Comparison of ENCODE assay signal across 31 mouse cellular contexts in the genomic region with DNA sequence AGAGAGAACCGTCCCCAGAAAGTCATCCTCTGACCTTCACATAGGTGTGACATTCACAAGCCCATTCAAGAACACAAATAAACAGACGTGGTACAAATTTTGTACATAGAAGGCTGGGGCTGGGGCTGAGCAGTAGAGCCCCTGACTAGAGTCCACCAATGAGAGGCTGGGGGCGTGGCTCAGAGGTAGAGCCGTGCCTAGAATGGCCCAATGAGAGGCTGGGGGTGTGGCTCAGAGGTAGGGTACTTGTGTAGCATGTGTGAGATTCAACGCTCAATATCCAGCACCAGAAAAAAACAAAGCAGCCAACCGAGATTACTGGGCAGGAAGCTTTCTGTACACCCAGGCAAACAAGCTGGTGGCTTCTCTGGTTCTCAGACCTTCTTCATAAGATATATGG. TPM values are rescaled to one million over a fixed set of nuclear protein-coding genes. Genes with fewer than 3 reads are reported as not detected.
"Had no signal": no experiment of that assay in that cellular context is flagged by ENCODE, and none has a peak within 500 bp of the region (broad histone marks: within the 10 kb centered on the region; RNA-seq: fewer than 3 reads in every experiment).

No protein-coding gene starts in this region.

- ATAC-seq: hindbrain, embryonic 16.5 days; inflammation-experienced regulatory T-cells, adult 6 months; intestine, embryonic 15.5 days; intestine, postnatal 0 days had no signal

- H3K36me3 ChIP-seq: heart, embryonic 12.5 days; hindbrain, embryonic 10.5 days; hindbrain, embryonic 12.5 days; intestine, embryonic 15.5 days; kidney, embryonic 15.5 days; limb, embryonic 10.5 days; limb, embryonic 12.5 days; liver, embryonic 13.5 days had no signal

- H3K4me2 ChIP-seq: heart, embryonic 12.5 days; hindbrain, embryonic 12.5 days; hindbrain, embryonic 14.5 days; intestine, embryonic 15.5 days; kidney, embryonic 15.5 days; limb, embryonic 12.5 days; liver, embryonic 11.5 days; liver, embryonic 13.5 days had no signal

- H3K4me3 ChIP-seq: gastrocnemius, adult 2 months; heart, embryonic 10.5 days; heart, embryonic 12.5 days; hindbrain, embryonic 10.5 days; hindbrain, embryonic 12.5 days; intestine, embryonic 15.5 days; kidney, embryonic 15.5 days; layer of hippocampus, adult 2 months; left cerebral cortex, adult 2 months; limb, embryonic 10.5 days; limb, embryonic 12.5 days; liver, embryonic 13.5 days had no signal

- H3K9ac ChIP-seq: heart, embryonic 12.5 days; hindbrain, embryonic 12.5 days; hindbrain, embryonic 14.5 days; intestine, embryonic 15.5 days; kidney, embryonic 15.5 days; limb, embryonic 12.5 days; liver, embryonic 13.5 days had no signal

- DNase-seq: gastrocnemius, adult 2 months; gastrocnemius, postnatal 10 days; gastrocnemius, postnatal 25 days; heart, adult 18-20 months; heart, postnatal 10 days; heart, postnatal 4 days; kidney, adult 18-20 months; kidney, adult 9 months; kidney, postnatal 10 days; kidney, postnatal 25 days; kidney, postnatal 4 days; liver; liver, embryonic 13.5 days had no signal

- H3K9me3 ChIP-seq: heart, embryonic 10.5 days; heart, embryonic 12.5 days; hindbrain, embryonic 10.5 days; hindbrain, embryonic 12.5 days; intestine, embryonic 15.5 days; kidney, embryonic 15.5 days; limb, embryonic 10.5 days; limb, embryonic 12.5 days; liver, embryonic 13.5 days had no signal

- H3K27ac ChIP-seq: gastrocnemius, adult 2 months; heart, embryonic 10.5 days; hindbrain, embryonic 10.5 days; hindbrain, embryonic 12.5 days; hindbrain, embryonic 14.5 days; intestine, embryonic 15.5 days; kidney, embryonic 15.5 days; layer of hippocampus, adult 2 months; left cerebral cortex, adult 2 months; limb, embryonic 10.5 days; limb, embryonic 12.5 days; liver, embryonic 13.5 days had no signal

RNA-seq across cellular contexts. Expression of gene Lmtk3, which starts 27.8 kb away (rescaled TPM):
- polyA plus RNA-seq: liver, embryonic 13.5 days had no signal

RNA-seq across cellular contexts. Expression of gene Spaca4, which starts 30.1 kb away (rescaled TPM):
- polyA plus RNA-seq: heart, embryonic 10.5 days; heart, embryonic 12.5 days; heart, embryonic 14.5 days; heart, embryonic 16.5 days; hindbrain, embryonic 10.5 days; hindbrain, embryonic 12.5 days; hindbrain, embryonic 14.5 days; hindbrain, embryonic 16.5 days; inflammation-experienced regulatory T-cells, adult 6 months; kidney, embryonic 15.5 days; limb, embryonic 10.5 days; limb, embryonic 12.5 days; limb, embryonic 14.5 days; liver, embryonic 11.5 days; liver, embryonic 13.5 days had no signal
